Mouse (Mus musculus) fat pad, adult 2 months (tissue): ENCODE measurements around the gene Itgb6.

ENCODE experiments used
- DNase-seq: peaks from one replicate; pipeline ENCODE4 v3.0.0-alpha.2; 2011; ENCODE audit warnings: low read depth, low spot score; ENCODE audit errors: extremely low read depth

The Itgb6 gene

DNA sequence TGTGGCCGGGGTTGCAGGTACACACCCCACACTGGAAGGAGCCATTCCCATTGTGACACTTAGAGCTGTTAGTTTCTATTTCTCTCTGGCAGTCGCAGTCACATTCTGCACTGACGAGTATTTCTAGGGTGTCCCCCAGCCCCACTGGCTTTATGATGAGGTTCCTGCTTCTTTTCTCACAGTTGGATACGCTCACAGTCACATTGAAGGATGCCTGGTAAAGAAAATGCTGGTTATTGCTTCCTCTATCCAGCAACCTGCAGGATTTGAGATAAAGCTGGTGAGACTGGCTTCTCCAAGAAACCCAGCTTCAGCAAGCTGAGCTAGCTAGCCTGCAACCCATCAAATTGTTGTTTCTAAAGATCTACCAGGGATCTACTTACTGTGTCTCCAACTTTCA is 94.5 kb downstream of the Itgb6 start:
- DNase-seq = no peak

- DNase-seq = no peak
Observed at GRCm38 (mm10) chr2:60627515-60627914, 94.9 kb downstream of the Itgb6 start.

DNA sequence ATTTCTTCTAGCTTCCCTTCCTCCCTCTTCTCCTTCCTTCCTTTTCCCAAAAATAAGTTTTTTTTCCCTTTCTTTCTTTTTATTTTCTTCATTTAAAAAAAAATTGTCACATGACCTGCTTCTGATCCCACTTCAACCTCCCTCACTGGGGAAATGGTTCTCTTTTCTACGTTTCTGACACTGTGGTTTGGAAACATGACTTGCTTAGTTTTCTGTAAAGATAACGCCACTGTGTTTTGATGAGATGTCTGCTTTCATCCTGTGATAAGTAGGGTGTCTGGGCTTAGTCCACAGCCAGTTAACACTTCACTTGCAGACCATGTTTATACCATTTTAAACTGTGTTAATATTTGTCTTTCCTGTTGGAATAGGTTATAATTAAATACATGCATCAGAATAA is 96.7 kb downstream of the Itgb6 start:
- no peak for DNase-seq

GRCm38 (mm10) chr2:60622161-60622560 is 100.3 kb downstream of the Itgb6 start:
- DNase-seq = no peak

- DNase-seq = no peak
Observed at GRCm38 (mm10) chr2:60614758-60615157, 107.7 kb downstream of the Itgb6 start.

DNA sequence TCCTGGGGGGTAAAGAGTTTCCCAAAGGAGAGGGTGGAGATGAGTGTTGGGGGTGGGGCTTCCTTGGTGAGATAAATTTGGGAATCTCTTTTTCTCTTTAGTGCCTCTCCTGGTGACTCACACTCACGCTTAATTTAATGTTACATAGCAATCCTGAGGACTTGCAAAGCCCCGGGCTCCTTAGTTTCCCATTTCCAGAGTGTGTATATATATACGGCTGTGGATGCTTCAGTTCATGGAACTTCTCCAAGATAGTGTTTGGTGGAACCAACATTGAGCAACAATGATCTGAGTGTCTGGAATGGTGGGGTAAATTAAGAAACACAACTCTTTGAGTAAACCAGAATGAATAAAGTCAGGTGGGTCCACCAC is 108.6 kb downstream of the Itgb6 start:
- no peak for DNase-seq

GRCm38 (mm10) chr2:60612906-60613856 is 109.3 kb downstream of the Itgb6 start:
- no peak for DNase-seq

- DNase-seq = no peak
Observed at GRCm38 (mm10) chr2:60611622-60612021, 110.8 kb downstream of the Itgb6 start.

DNA sequence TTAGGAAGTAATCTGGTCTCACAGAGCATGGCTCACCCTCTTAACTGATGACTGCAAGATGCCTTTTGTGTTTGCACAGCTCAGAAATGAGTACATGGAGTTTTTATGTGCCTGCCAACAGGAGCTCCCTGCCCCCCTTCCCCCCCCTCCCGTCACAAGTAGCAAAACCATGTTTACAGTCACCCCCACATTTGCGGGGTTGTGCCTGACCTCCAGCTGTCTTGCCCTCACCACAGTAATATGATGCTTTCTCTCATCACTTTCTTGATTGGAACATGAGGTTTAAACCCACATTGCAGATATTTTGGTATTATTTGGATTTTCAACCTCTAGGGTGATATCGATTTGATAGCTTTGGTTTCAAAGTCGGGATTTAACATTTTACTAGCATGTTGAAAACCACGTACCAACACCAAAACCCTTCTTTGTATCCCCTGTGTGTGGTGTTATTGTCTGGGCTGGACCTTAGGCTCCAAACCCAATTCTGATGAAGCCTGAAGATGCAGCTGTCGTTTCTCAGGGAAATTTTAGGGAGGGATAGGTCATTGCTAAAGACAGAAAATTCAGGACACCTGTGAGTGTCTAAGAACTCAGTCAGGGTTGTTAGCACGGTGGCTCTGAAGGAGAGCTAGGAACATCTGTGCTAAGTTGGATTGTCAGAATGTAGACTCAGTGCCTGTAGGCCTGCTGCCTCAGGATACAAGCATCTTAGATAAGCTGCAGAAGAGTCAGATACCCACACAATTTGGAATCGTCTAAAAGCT is 112.8 kb downstream of the Itgb6 start:
- DNase-seq = no peak

DNA sequence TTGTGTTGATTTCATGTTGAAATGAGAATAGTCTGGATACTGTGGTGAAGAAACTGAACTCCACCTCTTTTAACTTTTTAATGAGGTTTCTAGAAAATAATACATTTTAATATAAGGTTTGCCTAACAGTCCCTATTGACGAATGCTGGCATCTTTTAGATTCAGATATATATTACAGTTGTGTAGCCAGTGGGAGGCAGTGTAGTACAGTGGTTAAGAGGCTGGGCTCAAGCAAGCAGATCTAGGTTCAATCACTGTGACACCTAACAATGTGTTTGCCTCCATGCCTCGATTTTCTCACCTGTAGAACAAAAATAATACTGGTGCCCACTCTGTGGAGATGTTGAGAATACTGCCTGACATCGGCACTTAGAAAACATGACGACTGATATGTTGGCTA is 114.5 kb downstream of the Itgb6 start:
- DNase-seq = no peak

GRCm38 (mm10) chr2:60601326-60601725 is 121.1 kb downstream of the Itgb6 start:
- DNase-seq = no peak

DNA sequence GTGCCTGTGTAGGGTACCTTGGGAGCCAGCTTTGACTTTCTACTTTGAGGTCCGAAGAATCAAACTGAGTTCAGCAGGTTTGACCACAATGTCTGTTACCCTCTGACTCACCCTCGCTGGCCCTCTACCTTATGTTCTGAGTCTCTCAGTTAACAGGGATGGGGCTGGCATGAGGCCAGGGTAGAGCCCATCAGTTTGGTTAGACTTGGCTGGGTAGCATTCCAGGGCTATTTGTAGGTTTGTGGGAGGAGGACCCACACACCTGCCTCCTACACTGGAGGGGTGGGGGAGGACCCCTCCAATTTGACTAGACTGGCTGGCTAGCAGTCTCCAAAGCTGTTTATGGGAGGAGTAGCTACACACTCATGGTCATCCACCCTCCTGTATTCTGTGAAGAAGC is 121.6 kb downstream of the Itgb6 start:
- no peak for DNase-seq

DNA sequence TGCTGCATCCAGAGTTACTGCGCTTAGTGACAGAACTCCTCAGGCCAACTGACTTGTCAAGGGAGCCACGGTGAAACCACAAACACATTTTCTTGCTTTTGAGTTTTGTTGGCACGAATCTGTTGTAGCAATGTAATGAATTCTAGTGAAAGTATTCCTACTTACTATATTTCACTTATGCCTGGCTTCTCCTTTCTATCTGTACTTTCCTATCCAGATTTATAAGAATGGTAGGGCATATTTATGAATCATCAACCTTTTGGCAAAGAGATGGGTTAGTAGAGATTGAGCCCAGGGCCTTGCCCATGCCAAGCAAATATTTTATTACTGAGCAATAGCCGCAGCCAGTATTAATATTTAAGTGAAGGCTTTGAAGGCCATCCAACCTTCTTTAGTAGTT is 139.0 kb downstream of the Itgb6 start:
- no peak for DNase-seq

- no peak for DNase-seq
Observed at GRCm38 (mm10) chr2:60554561-60554960, 167.9 kb downstream of the Itgb6 start.

DNA sequence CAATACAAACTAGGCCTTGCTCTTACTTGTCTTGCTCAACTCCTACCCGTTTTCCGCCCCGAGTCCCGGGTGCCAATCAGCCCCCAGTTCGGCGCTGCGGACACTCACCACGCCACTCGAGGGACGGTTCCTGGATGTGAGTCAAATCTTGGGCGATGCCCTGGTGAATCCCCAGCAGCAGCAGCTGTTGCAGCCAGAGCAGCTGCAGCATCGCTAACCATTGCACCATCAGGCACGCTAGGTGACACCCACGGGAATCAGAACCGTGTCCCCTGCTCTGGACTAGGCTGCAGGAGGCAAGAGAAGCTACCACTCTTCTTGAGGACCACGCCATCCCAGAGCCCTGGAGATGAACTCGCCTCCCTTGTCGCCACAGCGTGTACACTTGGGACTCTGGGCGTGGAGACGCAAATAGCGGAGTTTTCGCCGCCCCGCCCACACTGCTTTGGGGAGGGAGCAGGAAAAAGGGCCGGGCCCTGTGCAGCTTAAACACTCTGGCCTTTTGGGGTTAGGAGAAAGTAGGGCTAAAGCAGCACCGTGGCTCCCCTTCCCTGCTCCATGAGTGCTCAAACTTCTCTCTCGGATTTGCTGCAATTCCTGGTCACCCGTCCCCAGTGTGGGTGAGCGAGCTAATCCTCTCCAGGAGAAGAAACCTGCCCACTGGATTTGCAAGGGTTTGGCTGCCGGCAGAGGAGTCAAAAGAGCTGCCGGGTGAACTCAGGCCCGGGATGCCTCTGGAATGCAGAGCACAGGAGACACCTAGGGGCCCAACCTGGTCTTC is 169.4 kb downstream of the Itgb6 start, which contains the start of gene Pla2r1:
Gene Pla2r1, minus strand, starts transcription at position 407 of the 781 bp plus-strand sequence.
- no peak for DNase-seq

GRCm38 (mm10) chr2:60552177-60552901 is 170.1 kb downstream of the Itgb6 start:
- no peak for DNase-seq

GRCm38 (mm10) chr2:60551673-60552072 is 170.8 kb downstream of the Itgb6 start:
- no peak for DNase-seq

DNA sequence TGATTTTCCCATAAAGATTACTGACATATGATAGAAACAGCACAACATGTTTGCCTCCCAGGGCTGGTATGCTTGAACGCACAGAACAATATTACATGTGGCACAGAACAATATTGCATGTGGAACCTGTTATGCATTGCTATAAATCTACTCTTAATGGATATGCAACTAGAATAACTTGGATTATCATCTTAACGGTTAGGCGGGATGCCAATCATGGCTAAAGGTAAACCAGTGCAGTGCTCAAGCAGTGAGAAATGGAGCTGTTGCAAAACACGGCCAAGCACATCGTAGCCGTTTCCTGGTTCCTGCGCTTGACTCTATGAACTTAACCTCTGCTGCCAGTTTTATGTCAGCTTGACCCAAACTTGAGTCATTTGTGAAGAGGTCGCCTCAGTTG is 171.9 kb downstream of the Itgb6 start:
- peak; percentile 96 for DNase-seq

DNA sequence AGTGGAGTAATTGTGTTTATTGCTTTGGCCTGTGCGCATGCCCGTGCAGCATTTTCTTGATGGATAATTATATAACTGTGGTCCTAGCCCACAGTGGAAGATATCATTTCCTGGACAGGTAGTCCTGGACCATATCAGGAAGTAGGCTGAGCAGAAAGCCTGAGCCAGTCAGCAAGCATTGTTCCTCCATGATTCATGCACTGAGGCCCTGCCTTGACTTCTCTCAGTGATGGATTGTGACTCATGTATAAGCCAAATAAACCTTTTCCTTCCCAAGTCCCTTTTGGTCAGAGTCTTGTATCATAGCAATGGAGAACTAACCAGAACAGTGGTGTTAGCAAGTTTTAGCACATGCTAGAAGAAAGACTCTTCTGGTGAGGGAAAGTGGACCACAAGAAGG is 172.6 kb downstream of the Itgb6 start:
- DNase-seq = no peak
